Mouse (Mus musculus) spleen, adult 2 months (tissue): Measurements from ENCODE around the gene Pde4d. TPM values are rescaled to one million over a fixed set of nuclear protein-coding genes. Genes with fewer than 3 reads are reported as not detected.
A peak's percentile ranks its signal among the peaks of the same experiment; 100 is the strongest.

Experiments
- DNase-seq, 2 experiments: peaks; one replicate each; pipeline versions ENCODE4 v3.0.0 to v3.0.0-alpha.2; 2012 to 2021; ENCODE audit warnings: low spot score in 2 of 2, low read depth in 1 of 2
- H3K27ac ChIP-seq: fragments of 200-500 bp; 2 replicates; pipeline ENCODE4 v1.5.1; 2012; ENCODE audit warnings: low read length, inconsistent platforms; ENCODE audit not compliant: insufficient read depth
- H3K27me3 ChIP-seq: fragments of 200-500 bp; 2 replicates; pipeline ENCODE4 v1.6.1; 2012; ENCODE audit warnings: mild to moderate bottlenecking, moderate library complexity, low read length, inconsistent platforms; ENCODE audit not compliant: control insufficient read depth, insufficient read depth
- H3K36me3 ChIP-seq: fragments of 200-500 bp; 2 replicates; pipeline ENCODE4 v1.6.1; 2012; ENCODE audit warnings: mild to moderate bottlenecking, low read length, inconsistent platforms; ENCODE audit not compliant: control insufficient read depth, insufficient read depth
- H3K4me1 ChIP-seq: fragments of 200-500 bp; 2 replicates; pipeline ENCODE4 v1.6.1; 2011; ENCODE audit warnings: inconsistent platforms; ENCODE audit not compliant: control insufficient read depth, insufficient read depth, insufficient read length
- H3K4me3 ChIP-seq: fragments of 200-500 bp; 2 replicates; pipeline ENCODE4 v1.5.1; 2011; ENCODE audit warnings: mild to moderate bottlenecking, inconsistent platforms; ENCODE audit not compliant: insufficient read depth, insufficient read length; ENCODE audit errors: extremely low read depth
- CTCF ChIP-seq: fragments of 200-500 bp; IDR thresholded peaks from 2 replicates; pipeline ENCODE4 v1.5.1; 2011; ENCODE audit warnings: mild to moderate bottlenecking, inconsistent platforms; ENCODE audit not compliant: insufficient read depth, insufficient read length, insufficient replicate concordance; ENCODE audit errors: extremely low read depth
- POLR2A ChIP-seq: fragments of 200-500 bp; IDR thresholded peaks from 2 replicates; pipeline ENCODE4 v1.6.1; 2011; ENCODE audit warnings: low read depth, low read length, inconsistent platforms
- WGBS: fragments of 180-500 bp; shearing (Covaris S2); methylation state at CpG from one replicate; pipeline ENCODE4 v1.1.7; 2018; 5-methylcytosine and 5-hydroxymethylcytosine counted together
- polyA plus RNA-seq: library from polyadenylated mRNA; depleted of rRNA; stranded (reverse); fragments of >200 nt; gene quantifications from 2 replicates; pipeline ENCODE4 v1.2.3, GENCODE M21; 2012

The Pde4d gene
- polyA plus RNA-seq, 1 experiment, result 4.8 TPM

DNA sequence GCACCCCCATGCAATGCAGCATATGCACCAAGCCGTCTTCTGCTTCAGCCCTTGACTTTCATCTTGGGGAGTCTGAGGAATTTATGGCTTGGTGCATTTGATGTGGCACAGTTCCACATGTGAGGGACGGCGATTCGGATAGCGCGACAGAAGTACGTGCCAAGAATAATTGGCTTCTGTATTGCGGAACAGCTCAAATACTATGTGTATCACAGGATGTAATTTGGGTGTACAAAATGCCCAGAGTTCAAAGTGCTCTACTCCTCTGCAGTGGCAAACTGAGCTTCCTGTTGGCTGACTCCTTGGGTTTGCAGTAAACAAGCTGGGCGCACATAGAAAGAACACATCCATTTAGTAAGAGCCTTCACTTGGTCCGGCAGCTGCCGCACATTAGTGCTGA is 1387.7 kb downstream of the Pde4d start:
- TF ChIP-seq POLR2A, result no peak
- no peak for TF ChIP-seq CTCF
- Histone ChIP-seq H3K27me3 (no peaks in the 10 kb centered on the region), H3K36me3 (no peaks in the 10 kb centered on the region), H3K4me1 (no peaks in the 10 kb centered on the region), H3K4me3 (peak overlapping the region; percentile 36), H3K27ac (peak overlapping the region; percentile 76)
- peak in 1 of 2 experiments; percentile 47 for DNase-seq
- 76% methylated on average over 11 of the region's 11 CpGs for WGBS

GRCm38 (mm10) chr13:109837921-109838320 is 1388.2 kb downstream of the Pde4d start:
- H3K27me3 ChIP-seq, result no peaks in the 10 kb centered on the region
- peak overlapping the region; percentile 36; the same call in 1 of the 2 replicates for H3K4me3 ChIP-seq
- peak overlapping the region; percentile 76 for H3K27ac ChIP-seq
- no peaks in the 10 kb centered on the region for H3K36me3 ChIP-seq
- 56% methylated on average over 7 of the region's 7 CpGs for WGBS
- no peak for TF ChIP-seq CTCF
- TF ChIP-seq POLR2A, result no peak
- no peaks in the 10 kb centered on the region for H3K4me1 ChIP-seq
- DNase-seq, result no peak

DNA sequence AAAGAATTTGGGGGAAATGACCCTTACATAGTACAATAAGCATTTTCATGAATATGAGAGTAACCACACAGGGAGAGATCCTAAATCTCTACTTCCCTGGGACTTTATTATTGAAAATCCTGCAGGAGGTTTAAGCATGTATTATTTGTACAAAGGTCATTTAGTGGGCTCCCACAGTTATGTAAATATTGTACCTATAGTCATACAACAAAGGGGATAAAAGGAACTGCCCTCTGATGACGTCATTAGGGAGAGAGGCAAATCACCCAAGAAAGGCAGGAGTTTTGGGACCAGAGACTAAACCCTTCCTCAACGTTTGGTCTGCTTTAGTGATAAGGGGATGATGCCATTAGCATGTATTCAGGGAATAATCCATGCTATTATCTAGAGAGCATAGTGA is 1390.5 kb downstream of the Pde4d start:
- no peaks in the 10 kb centered on the region for H3K36me3 ChIP-seq
- no peaks in the 10 kb centered on the region for H3K27me3 ChIP-seq
- H3K4me3 ChIP-seq, result no peak overlapping the region
- 0 out of 2 replicates have a peak, but pooled peaks cover 1% of the 10 kb centered on the region for H3K4me1 ChIP-seq
- DNase-seq, result no peak
- no peak overlapping the region for H3K27ac ChIP-seq
- WGBS, result 79% methylated on average over 2 of the region's 2 CpGs
- TF ChIP-seq POLR2A (no peak), CTCF (no peak)

- no peak overlapping the region for H3K4me3 ChIP-seq
- WGBS, result 86% methylated on average over 2 of the region's 2 CpGs
- no peaks in the 10 kb centered on the region for H3K36me3 ChIP-seq
- H3K27me3 ChIP-seq, result no peaks in the 10 kb centered on the region
- 0 out of 2 replicates have a peak, but pooled peaks cover 4% of the 10 kb centered on the region for H3K4me1 ChIP-seq
- DNase-seq, result no peak
- no peak overlapping the region for H3K27ac ChIP-seq
- TF ChIP-seq POLR2A, result no peak
- no peak for TF ChIP-seq CTCF
Observed at GRCm38 (mm10) chr13:109841140-109841822, 1391.5 kb downstream of the Pde4d start.

DNA sequence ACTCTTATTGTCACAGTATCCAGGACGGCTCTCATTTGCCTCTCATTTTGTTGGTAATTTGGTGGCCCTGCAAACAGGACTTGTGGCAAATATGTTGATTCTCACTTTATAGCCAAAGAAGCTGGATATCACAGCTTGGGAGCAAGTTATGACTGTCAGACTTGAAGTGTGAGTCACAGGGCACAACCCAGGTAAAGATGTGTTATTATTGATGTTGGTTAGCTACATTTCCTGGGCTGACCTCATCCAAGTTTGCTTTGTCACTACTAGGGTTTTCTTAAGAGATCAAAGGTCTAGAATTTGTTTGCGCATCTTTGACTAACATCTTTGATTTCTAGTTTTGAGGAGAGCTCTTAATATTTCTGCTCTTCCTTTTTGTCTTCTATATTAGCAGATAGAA is 1393.2 kb downstream of the Pde4d start:
- TF ChIP-seq CTCF (no peak), POLR2A (no peak)
- H3K27me3 ChIP-seq, result no peaks in the 10 kb centered on the region
- 0 out of 2 replicates have a peak, but pooled peaks cover 4% of the 10 kb centered on the region for H3K4me1 ChIP-seq
- no peak overlapping the region for H3K27ac ChIP-seq
- DNase-seq, result no peak
- H3K4me3 ChIP-seq, result no peak overlapping the region
- 91% methylated on average over 2 of the region's 2 CpGs for WGBS
- no peaks in the 10 kb centered on the region for H3K36me3 ChIP-seq

DNA sequence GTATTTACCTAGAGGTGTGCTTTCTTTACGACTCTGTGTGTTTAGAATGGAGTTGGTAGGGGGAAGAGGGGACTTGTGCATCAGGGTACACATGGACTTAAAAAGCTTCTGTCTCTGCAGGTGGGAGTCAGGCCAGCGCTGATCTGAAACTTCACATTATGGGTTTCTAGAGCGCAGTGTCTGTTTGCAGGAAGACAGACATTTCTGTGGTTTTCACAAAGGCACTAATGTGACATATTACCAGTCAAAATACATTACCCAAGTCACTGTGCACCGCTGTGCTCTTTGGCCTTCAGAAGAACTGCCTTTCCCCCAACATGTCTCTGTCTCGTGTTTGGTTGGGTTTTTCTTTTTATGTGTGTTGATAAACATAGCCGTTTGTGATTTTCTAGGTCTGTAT is 1395.1 kb downstream of the Pde4d start:
- DNase-seq, result no peak
- Histone ChIP-seq H3K27ac (no peak overlapping the region), H3K4me3 (no peak overlapping the region), H3K4me1 (0 out of 2 replicates have a peak, but pooled peaks cover 4% of the 10 kb centered on the region), H3K27me3 (no peaks in the 10 kb centered on the region), H3K36me3 (no peaks in the 10 kb centered on the region)
- WGBS, result 26% methylated on average over 6 of the region's 6 CpGs
- TF ChIP-seq POLR2A (no peak), CTCF (no peak)

DNA sequence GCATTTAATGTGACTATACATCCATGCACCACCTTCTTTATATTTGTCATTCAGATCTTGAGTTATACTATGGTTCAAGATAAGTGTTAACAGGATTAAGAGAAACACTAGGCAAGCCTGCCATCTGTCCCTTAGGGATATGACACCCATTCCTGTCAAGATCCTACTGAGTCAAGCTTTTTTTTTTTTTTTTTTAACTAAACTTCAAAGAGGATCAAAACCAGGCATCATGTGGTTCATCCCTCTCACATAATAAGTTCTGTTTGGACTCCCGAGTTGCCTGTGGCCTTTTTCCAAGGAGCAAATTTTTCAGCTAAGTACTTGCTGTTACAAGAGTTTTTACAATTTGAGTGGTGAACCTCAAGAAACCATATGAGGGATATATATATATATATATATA is 1414.1 kb downstream of the Pde4d start:
- Histone ChIP-seq H3K4me1 (no peaks in the 10 kb centered on the region), H3K4me3 (no peak overlapping the region), H3K27me3 (no peaks in the 10 kb centered on the region), H3K36me3 (no peaks in the 10 kb centered on the region), H3K27ac (no peak overlapping the region)
- no peak for TF ChIP-seq POLR2A
- no peak for TF ChIP-seq CTCF
- 95% methylated on average over 1 of the region's 1 CpGs for WGBS
- DNase-seq, result no peak
